Comparison of ENCODE assay signal across 8 mouse cellular contexts in the genomic region with DNA sequence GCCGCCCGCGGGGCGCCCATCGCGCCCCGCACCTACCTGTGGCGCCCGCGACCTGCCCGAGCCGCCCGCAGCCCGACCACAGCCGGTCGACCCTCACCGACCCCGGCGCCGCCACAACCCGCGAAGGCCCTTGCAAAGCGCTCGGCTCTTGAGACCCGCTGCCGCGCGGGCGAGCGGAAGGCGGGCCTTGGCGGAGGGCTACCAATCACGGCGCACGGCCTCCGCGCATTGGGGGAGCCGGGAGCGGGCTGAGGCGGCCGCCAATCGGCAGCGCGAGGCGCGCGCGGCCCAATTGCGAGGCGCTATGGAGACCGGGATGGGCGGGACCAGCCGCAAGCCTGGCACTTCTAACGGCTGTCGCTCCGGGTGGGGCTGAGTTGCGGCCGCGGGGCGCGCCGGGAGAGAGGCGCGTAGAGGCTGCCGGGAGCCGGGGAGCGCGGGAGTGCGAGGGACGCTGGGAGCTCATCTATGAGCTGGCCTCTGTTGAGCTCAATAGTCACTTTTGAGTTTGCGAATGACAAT. TPM values are rescaled to one million over a fixed set of nuclear protein-coding genes. Genes with fewer than 3 reads are reported as not detected.
DNase-seq lines count a peak whose midpoint lies in the region; ATAC-seq lines count a peak whose summit lies in the region.

A gene (minus strand): TSS at position 180 of the 522 bp plus-strand sequence.

- no peaks in the 10 kb centered on the region for H3K27me3 ChIP-seq in hindbrain, embryonic 16.5 days (replicated peaks; ENCODE audit: control insufficient read depth, insufficient read depth, low read length)

- peaks cover 46% of the 10 kb centered on the region for H3K79me2 ChIP-seq in macrophage (ENCODE audit: inconsistent target)

- H3K4me2 ChIP-seq in hindbrain, embryonic 16.5 days (ENCODE audit: low read length): peak within 1 kb of the TSS; percentile 89

- peak within 1 kb of the TSS; percentile 89 for H3K4me3 ChIP-seq in hindbrain, embryonic 16.5 days (ENCODE audit: low read length)
- H3K4me3 ChIP-seq in macrophage (ENCODE audit: inconsistent target): peak within 1 kb of the TSS; percentile 74

- H3K4me1 ChIP-seq in hindbrain, embryonic 16.5 days (ENCODE audit: control insufficient read depth, insufficient read depth, low read depth, low read length): peaks cover 25% of the 10 kb centered on the region

- H3K36me3 ChIP-seq in hindbrain, embryonic 16.5 days (ENCODE audit: control insufficient read depth, insufficient read depth, low read length): peaks cover 7% of the 10 kb centered on the region
- H3K36me3 ChIP-seq in macrophage (ENCODE audit: inconsistent target): peaks cover 8% of the 10 kb centered on the region; the same call in 1 of the 2 replicates

- ATAC-seq in hindbrain, embryonic 16.5 days: peak; percentile 100

- WGBS in hindbrain, embryonic 16.5 days: under 1% methylated on average over 64 of the region's 71 CpGs
- WGBS in macrophage (ENCODE audit: missing documents): 2% methylated on average over 52 of the region's 71 CpGs

- peak within 1 kb of the TSS; percentile 85 for H3K27ac ChIP-seq in hindbrain, embryonic 16.5 days (ENCODE audit: low read depth, low read length)
- H3K27ac ChIP-seq in macrophage: peak within 1 kb of the TSS; percentile 57

- no peaks in the 10 kb centered on the region for H3K9me3 ChIP-seq in hindbrain, embryonic 16.5 days (ENCODE audit: control insufficient read depth, low read length)

- H3K9ac ChIP-seq in hindbrain, embryonic 16.5 days (ENCODE audit: low read depth, low read length): peak within 1 kb of the TSS; percentile 94

- peak; percentile 89 for DNase-seq in WW6 (ENCODE audit: low read depth, low spot score)
- DNase-seq in cerebellum, postnatal 4 days (ENCODE audit: low spot score in 2 of 2): peak; percentile 96 to 98
- DNase-seq in gastrocnemius, adult 18-20 months (ENCODE audit: low spot score): peak; percentile 98
- peak; percentile 96 to 99 for DNase-seq in left cerebral cortex, adult 18-20 months (ENCODE audit: low spot score in 2 of 2)
- peak; percentile 99 for DNase-seq in right cerebral cortex, adult 18-20 months
- peak; percentile 91 for DNase-seq in urinary bladder, postnatal 10 days (ENCODE audit: low spot score)

RNA-seq across cellular contexts. Expression of the gene that starts here (rescaled TPM):
- total RNA-seq in gastrocnemius, adult 18-20 months (2021): 10 to 100 TPM; 11.2 to 11.8 TPM
- 25.7 and 28.3 TPM in 2 replicates for polyA plus RNA-seq in hindbrain, embryonic 16.5 days (2015; fragmentation: Nextera tagmentation; extraction: Ambion mirVana)
- 10 to 100 TPM; 41.7 to 42.4 TPM for total RNA-seq in left cerebral cortex, adult 18-20 months (2021)
- 100 to 1,000 TPM in 2 of 26 experiments, 10 to 100 TPM in 24; 19.3 to 114 (median 65.8) TPM for total RNA-seq in macrophage (2018; cell fraction: chromatin; rRNA removed)
- 10 to 100 TPM in 12 of 26 experiments, 1 to 10 TPM in 14; 5.0 to 15.1 (median 9.8) TPM for total RNA-seq in macrophage (2018; cell fraction: cytosol; rRNA removed)
- 10 to 100 TPM; 13.9 to 81.3 (median 31.8) TPM for total RNA-seq in macrophage (2018; cell fraction: nucleus; rRNA removed)
- polyA plus RNA-seq in macrophage (2018): 11.3 to 17.8 TPM (median 12.9 TPM) in 3 replicates

Comparison
In these comparisons a context has a peak if more than half of its experiments do, and no peak if none do; other contexts are left out.
1. Peak in every context shown above with its lines: DNase-seq, ATAC-seq, H3K4me3 ChIP-seq and H3K27ac ChIP-seq.